Mouse (Mus musculus) liver, embryonic 14.5 days (tissue): ENCODE measurements around the gene Decr2. TPM values are rescaled to one million over a fixed set of nuclear protein-coding genes. Genes with fewer than 3 reads are reported as not detected.
A peak's percentile ranks its signal among the peaks of the same experiment; 100 is the strongest.

Experiments used
- ATAC-seq: fragments of 200-750 bp; cut with Nextera tagmentation; 2 replicates; pipeline ENCODE4 v1.8.0; 2017; ENCODE audit warnings: moderate number of reproducible peaks, mild to moderate bottlenecking, moderate library complexity; ENCODE audit not compliant: insufficient read depth
- DNase-seq, 3 experiments: peaks; one replicate each; pipeline ENCODE4 v3.0.0-alpha.2; 2012 to 2013; ENCODE audit warnings: low read depth in 3 of 3, low spot score in 3 of 3
- H3K27ac ChIP-seq: fragments of 300-500 bp; sonication (generic); 2 replicates; pipeline ENCODE4 v1.5.1; 2014; ENCODE audit warnings: moderate library complexity, mild to moderate bottlenecking, control low read depth, inconsistent platforms
- H3K27me3 ChIP-seq: fragments of 300-500 bp; sonication (generic); 2 replicates; pipeline ENCODE4 v1.6.1; 2014; ENCODE audit warnings: mild to moderate bottlenecking, low read length, moderate library complexity; ENCODE audit not compliant: control insufficient read depth, insufficient read depth
- H3K36me3 ChIP-seq: fragments of 300-500 bp; sonication (generic); replicated peaks from 2 replicates; pipeline ENCODE4 v1.6.1; 2014; ENCODE audit warnings: low read depth; ENCODE audit not compliant: control insufficient read depth, insufficient read depth
- H3K4me1 ChIP-seq, 2 experiments: fragments of 200-500 bp in 1 of 2; fragments of 300-500 bp in 1 of 2; sonication (generic) in 1 of 2; replicated peaks; 2 replicates each; pipeline ENCODE4 v1.6.1; 2012 to 2014; ENCODE audit warnings: antibody characterized with exemption in 1 of 2, inconsistent platforms in 1 of 2, low read length in 1 of 2; ENCODE audit not compliant: control insufficient read depth in 2 of 2, insufficient read depth in 2 of 2
- H3K4me2 ChIP-seq: fragments of 300-500 bp; sonication (generic); 2 replicates; pipeline ENCODE4 v1.6.1; 2014; ENCODE audit warnings: low read depth, mild to moderate bottlenecking, control low read depth, moderate library complexity
- H3K4me3 ChIP-seq, 2 experiments: fragments of 200-500 bp in 1 of 2; fragments of 300-500 bp in 1 of 2; sonication (generic) in 1 of 2; 2 replicates each; pipeline ENCODE4 v1.5.1; 2012 to 2014; ENCODE audit warnings: low read depth in 2 of 2, low read length in 2 of 2, mild to moderate bottlenecking in 2 of 2, control low read depth in 1 of 2, inconsistent platforms in 1 of 2, moderate library complexity in 1 of 2; ENCODE audit not compliant: insufficient read depth in 1 of 2
- H3K9ac ChIP-seq: fragments of 300-500 bp; sonication (generic); replicated peaks from 2 replicates; pipeline ENCODE4 v1.6.1; 2014; ENCODE audit warnings: mild to moderate bottlenecking, control low read depth, moderate library complexity
- H3K9me3 ChIP-seq: fragments of 300-500 bp; sonication (generic); 2 replicates; pipeline ENCODE4 v1.6.1; 2016; ENCODE audit warnings: low read length, mixed read lengths; ENCODE audit not compliant: control insufficient read depth
- CTCF ChIP-seq: IDR thresholded peaks from 2 replicates; pipeline ENCODE4 v1.5.1; 2016; ENCODE audit warnings: antibody characterized with exemption, low read depth, control low read depth
- EP300 ChIP-seq: IDR thresholded peaks from 2 replicates; pipeline ENCODE4 v1.6.1; 2016; ENCODE audit warnings: antibody characterized with exemption, low read depth
- WGBS: fragments of 180-500 bp; shearing (Covaris S2); extraction: QIAGEN DNeasy Blood & Tissue Kit; methylation state at CpG from one replicate; pipeline ENCODE4 v1.1.7; 2014; ENCODE audit not compliant: insufficient replicate concordance; 5-methylcytosine and 5-hydroxymethylcytosine counted together
- polyA plus RNA-seq, 2 experiments: library from polyadenylated mRNA; depleted of rRNA in 1 of 2; stranded (reverse) in 1 of 2; unstranded in 1 of 2; fragments of >200 nt; fragmentation: Nextera tagmentation in 1 of 2; extraction: Ambion mirVana in 1 of 2; gene quantifications; 2 replicates each; pipeline versions ENCODE4 v1.2.1 to v1.2.3; 2012 to 2014

The Decr2 gene
- polyA plus RNA-seq, 2 experiments, result 5.5 to 6.8 TPM

GRCm38 (mm10) chr17:26137106-26137750, 47.1 kb upstream of the Decr2 start:
- Histone ChIP-seq H3K9ac (no peak overlapping the region; the same call in 1 of the 2 replicates), H3K27me3 (no peaks in the 10 kb centered on the region), H3K4me3 (0 out of 4 replicates have a peak overlapping the region, but pooled peaks of 1 of the 2 experiments have one; percentile 62), H3K9me3 (no peaks in the 10 kb centered on the region), H3K27ac (no peak overlapping the region), H3K36me3 (no peaks in the 10 kb centered on the region), H3K4me1 (peaks cover 12 to 13% of the 10 kb centered on the region in 2 experiments), H3K4me2 (peak overlapping the region; percentile 79)
- no peak for DNase-seq
- no peak for ATAC-seq
- 67% methylated on average over 11 of the region's 11 CpGs for WGBS
- TF ChIP-seq CTCF (no peak), EP300 (no peak)

- ATAC-seq, result no peak
- Histone ChIP-seq H3K27ac (no peak overlapping the region), H3K4me3 (no peak overlapping the region), H3K4me2 (no peak overlapping the region), H3K27me3 (no peaks in the 10 kb centered on the region), H3K4me1 (no peaks in the 10 kb centered on the region), H3K9ac (no peak overlapping the region), H3K36me3 (peaks cover 7% of the 10 kb centered on the region), H3K9me3 (no peaks in the 10 kb centered on the region)
- no peak for DNase-seq
- TF ChIP-seq CTCF (no peak), EP300 (no peak)
- 84% methylated on average over 18 of the region's 18 CpGs for WGBS
Measured at GRCm38 (mm10) chr17:26131856-26132853, 42.0 kb upstream of the Decr2 start.

GRCm38 (mm10) chr17:26131062-26131732, 41.1 kb upstream of the Decr2 start:
- ATAC-seq, result no peak
- TF ChIP-seq EP300 (no peak), CTCF (no peak)
- WGBS, result 84% methylated on average over 18 of the region's 18 CpGs

GRCm38 (mm10) chr17:26125226-26125625, 35.1 kb upstream of the Decr2 start:
- Histone ChIP-seq H3K27me3 (no peaks in the 10 kb centered on the region), H3K4me3 (no peak overlapping the region), H3K36me3 (peaks cover 16% of the 10 kb centered on the region), H3K9ac (no peak overlapping the region), H3K27ac (no peak overlapping the region), H3K9me3 (no peaks in the 10 kb centered on the region), H3K4me1 (peaks cover 6% of the 10 kb centered on the region in 2 experiments), H3K4me2 (no peak overlapping the region)
- no peak for DNase-seq
- WGBS, result 84% methylated on average over 10 of the region's 10 CpGs
- ATAC-seq, result no peak
- TF ChIP-seq CTCF (no peak), EP300 (no peak)

More at GRCm38 (mm10) chr17:26131062-26131732, 41.1 kb upstream of the Decr2 start:
- Histone ChIP-seq H3K27ac (no peak overlapping the region), H3K4me3 (no peak overlapping the region), H3K9me3 (no peaks in the 10 kb centered on the region), H3K4me1 (no peaks in the 10 kb centered on the region), H3K36me3 (peaks cover 17% of the 10 kb centered on the region), H3K9ac (no peak overlapping the region), H3K4me2 (no peak overlapping the region), H3K27me3 (no peaks in the 10 kb centered on the region)
- DNase-seq, result no peak
